ENCODE assay signal across 7 mouse cellular contexts in the genomic region with DNA sequence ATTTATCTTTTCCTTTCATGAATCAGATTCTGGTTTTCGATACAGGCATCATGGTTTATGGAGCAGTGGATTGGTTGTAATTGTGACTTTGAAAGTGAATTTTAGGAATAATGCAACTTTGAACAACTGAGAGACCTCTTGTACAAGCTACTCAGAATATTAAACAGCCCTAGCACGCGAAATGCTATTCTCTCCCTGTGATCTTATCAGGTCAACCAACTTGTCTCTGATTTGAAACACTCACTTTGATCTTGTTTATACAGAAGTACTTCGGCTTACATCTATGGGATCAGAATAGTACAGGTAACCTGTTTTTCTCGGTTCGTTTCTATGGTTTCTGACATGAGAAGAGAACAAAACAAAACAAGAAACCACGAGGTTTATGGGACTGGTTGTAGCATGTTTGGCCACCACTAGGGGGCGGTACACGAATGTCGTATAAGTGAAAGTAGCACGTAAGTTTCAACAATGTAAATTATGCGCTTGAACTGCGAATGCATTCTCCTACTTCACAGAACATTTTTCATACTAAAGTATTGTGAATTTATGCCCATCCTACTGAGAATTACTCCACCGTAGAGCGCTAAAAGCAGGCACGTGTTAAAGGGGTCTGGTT.
A peak's percentile ranks its signal among the peaks of the same experiment; 100 is the strongest.
DNase-seq lines count a peak whose midpoint lies in the region; ATAC-seq and TF ChIP-seq lines count a peak whose summit lies in the region.

No protein-coding gene starts in this region.

- H3K9ac ChIP-seq in intestine, postnatal 0 days (ENCODE audit: low read depth, low read length) = no peak overlapping the region

- peak; percentile 56 to 89 for DNase-seq in adrenal gland, adult (ENCODE audit: inconsistent age in 2 of 2, low spot score in 1 of 2)
- DNase-seq in gastrocnemius, postnatal 10 days = peak; percentile 79
- DNase-seq in left cerebral cortex, postnatal 4 days = peak; percentile 80
- DNase-seq in midbrain, embryonic 10.5 days (ENCODE audit: low spot score) = peak; percentile 76
- peak; percentile 92 for DNase-seq in right cerebral cortex, postnatal 4 days

- H3K4me1 ChIP-seq in intestine, postnatal 0 days (replicated peaks; ENCODE audit: control insufficient read depth, insufficient read depth, low read length) = no peaks in the 10 kb centered on the region
- H3K4me1 ChIP-seq in midbrain, embryonic 10.5 days = no peaks in the 10 kb centered on the region

- no peaks in the 10 kb centered on the region for H3K27me3 ChIP-seq in intestine, postnatal 0 days (replicated peaks; ENCODE audit: control insufficient read depth, insufficient read depth, low read length)
- no peaks in the 10 kb centered on the region for H3K27me3 ChIP-seq in midbrain, embryonic 10.5 days (ENCODE audit: low read depth, poor library complexity, severe bottlenecking)

- no peaks in the 10 kb centered on the region for H3K36me3 ChIP-seq in intestine, postnatal 0 days (ENCODE audit: control insufficient read depth, insufficient read depth)
- H3K36me3 ChIP-seq in midbrain, embryonic 10.5 days = no peaks in the 10 kb centered on the region

- TF ChIP-seq CTCF in intestine, postnatal 0 days (IDR thresholded peaks at IDR 0.05; ENCODE audit: low read depth) = peak; percentile 89

- no peaks in the 10 kb centered on the region for H3K9me3 ChIP-seq in intestine, postnatal 0 days (ENCODE audit: control insufficient read depth)
- no peaks in the 10 kb centered on the region for H3K9me3 ChIP-seq in midbrain, embryonic 10.5 days (replicated peaks)

- ATAC-seq in common myeloid progenitor, adult 5-6 weeks (replicated peaks; ENCODE audit: low read depth, poor library complexity, severe bottlenecking) = peak; percentile 96
- peak; percentile 49 for ATAC-seq in intestine, postnatal 0 days

- WGBS in intestine, postnatal 0 days = 21% methylated on average over 16 of the region's 16 CpGs
- 28% methylated on average over 16 of the region's 16 CpGs for WGBS in midbrain, embryonic 10.5 days

- no peak overlapping the region for H3K27ac ChIP-seq in intestine, postnatal 0 days (ENCODE audit: low read depth, low read length)
- H3K27ac ChIP-seq in midbrain, embryonic 10.5 days (replicated peaks) = peak overlapping the region; percentile 38; the same call in 1 of the 2 replicates

- H3K4me2 ChIP-seq in intestine, postnatal 0 days (replicated peaks; ENCODE audit: low read depth) = peak overlapping the region; percentile 48

- intact Hi-C loops in left cerebral cortex, postnatal 4 days (cut with DNase I) = loop anchor here (5.0 kb wide), 1 partner anchor 1807 kb away; no protein-coding TSS in a partner anchor

- no peak overlapping the region for H3K4me3 ChIP-seq in intestine, postnatal 0 days (ENCODE audit: low read depth, low read length)
- 0 out of 2 replicates have a peak overlapping the region, but pooled peaks have one; percentile 24 for H3K4me3 ChIP-seq in midbrain, embryonic 10.5 days
